Mouse (Mus musculus): ENCODE data around the gene Ttll8.

The Ttll8 gene

DNA sequence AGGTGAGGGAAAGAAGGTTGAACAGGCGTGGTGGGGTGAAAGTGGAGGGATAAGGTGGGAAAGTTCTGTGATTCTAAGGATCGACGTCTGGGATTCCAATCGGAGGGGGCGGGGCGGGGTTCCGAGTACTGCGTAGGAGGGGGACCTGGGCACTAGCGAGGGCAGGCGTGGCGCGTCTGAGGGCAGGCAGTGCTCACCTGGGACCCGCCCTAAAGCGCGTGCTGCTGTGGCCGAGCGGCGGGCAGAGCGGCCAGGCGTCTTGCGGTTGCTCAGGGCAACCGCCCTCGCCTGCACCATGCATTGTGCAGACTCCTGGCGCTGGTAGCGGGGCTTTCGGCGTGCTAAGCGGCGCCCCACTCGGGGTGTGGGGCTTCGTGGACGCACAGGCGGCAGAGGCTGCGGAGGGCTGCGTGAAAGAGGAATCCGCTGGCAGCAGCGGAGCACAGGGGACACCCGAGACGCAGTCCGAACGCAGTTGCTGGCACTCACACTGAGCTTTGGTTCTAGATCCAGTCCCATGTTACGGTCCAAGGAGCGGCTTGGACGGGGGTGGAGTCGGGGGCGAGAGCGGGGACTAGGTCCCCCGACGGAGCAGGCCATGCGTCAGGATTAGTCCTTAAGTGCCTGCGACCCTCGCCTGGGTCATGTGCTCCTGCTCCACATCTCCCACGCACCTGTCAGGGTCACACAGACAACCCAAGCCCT lies at the start of gene Ttll8:
TSS of gene Ttll8 (minus strand) at position 51 of the 705 bp plus-strand sequence.
- DNase-seq (ENCODE audit: extremely low read depth, low read depth, low spot score), result no peak

DNA sequence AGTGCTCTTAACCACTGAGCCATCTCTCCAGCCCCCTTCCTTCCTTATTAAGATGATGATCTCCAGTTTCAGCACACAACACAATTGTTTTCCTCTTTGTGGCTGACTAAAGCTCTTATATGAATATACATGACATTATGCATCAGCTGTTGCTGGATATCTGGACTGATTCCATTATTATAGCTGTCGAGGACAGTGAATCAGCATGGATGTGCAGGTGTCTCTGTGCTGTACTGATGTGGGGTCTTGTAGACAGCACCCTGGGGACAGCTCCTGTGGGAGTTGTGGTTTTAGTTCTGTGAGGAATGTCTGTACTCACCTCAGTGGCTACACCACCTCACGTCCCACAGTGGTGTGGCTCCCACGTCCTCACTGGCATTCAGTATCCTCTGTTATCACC lies 47.0 kb upstream of the Ttll8 start:
- DNase-seq (ENCODE audit: extremely low read depth, low read depth, low spot score), result no peak

DNA sequence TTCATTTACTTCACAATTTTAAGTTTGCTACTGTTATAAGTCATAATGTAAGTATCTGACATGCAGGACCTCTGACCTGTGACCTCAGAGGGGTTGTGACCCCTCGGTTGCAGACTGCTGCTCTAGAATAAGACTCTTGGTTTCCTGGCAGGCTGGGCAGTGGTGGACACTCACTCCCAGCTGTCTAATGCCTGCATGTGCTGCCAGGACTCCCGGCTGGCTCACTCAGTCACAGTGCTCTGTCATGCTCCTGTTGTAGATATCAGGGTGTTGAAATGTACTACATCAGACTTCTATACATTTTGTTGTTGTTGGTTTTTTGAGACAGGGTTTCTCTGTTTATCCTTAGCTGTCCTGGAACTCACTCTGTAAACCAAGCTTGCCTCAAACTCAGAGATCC lies 46.1 kb upstream of the Ttll8 start:
- no peak for DNase-seq (ENCODE audit: extremely low read depth, low read depth, low spot score)

DNA sequence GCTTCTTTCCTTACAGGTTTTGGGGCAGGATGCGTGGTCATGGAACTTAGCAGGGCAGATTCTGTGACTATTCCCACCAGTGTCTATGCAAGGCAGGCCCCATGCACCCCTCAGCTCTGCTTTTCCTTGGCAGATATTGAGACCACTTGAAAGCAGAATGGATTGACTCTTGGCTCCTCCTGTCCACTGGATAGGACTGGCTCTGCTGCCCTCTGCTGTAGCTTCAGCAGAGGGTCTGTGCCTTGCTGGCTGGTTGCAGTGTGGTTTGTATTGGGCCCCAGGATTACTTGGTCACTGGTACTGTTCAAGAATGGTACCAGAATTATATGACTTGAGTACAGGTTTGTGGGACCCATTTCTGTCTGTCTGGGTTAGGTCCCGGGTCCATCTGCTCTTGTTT lies 44.9 kb upstream of the Ttll8 start:
- no peak for DNase-seq (ENCODE audit: extremely low read depth, low read depth, low spot score)

DNA sequence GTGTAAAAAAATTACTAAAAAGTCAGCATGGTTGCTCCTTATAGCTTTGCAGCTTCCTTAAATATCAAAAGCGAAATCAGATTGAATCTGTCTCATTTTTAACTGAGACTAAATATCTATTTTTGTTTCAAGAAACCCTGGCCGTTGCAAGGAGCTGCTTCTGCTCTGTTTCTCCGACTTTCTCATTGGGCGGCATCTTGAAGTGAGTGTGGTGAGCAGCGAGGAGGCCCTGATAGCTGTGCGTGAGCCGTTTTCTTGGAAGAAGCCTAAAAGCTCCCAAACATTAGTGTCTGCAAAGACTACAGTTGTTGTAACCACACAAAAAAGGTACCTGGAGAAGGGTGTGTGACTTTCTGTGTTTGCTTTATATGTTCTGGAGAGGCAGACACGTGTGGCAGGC lies 44.4 kb upstream of the Ttll8 start:
- DNase-seq (ENCODE audit: extremely low read depth, low read depth, low spot score), result no peak

DNA sequence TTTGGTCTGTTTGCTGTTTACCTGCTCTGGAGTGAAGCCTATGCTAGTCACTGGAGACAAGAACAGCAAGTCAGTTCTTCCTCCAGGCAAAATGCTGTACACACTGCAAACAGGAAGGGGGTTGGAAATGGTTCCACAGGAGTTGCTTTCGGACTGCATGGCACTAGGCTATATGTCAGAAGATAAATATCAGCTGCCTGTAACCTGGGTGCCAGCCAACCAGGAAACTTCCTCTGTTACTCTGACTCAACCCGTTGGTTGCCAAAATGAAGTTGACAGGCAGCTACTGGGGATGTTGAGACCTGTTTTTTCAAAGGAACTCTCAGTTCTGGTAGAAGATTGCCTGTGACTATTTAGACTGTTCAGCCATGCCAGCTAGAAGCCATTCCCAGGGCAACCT lies 35.0 kb upstream of the Ttll8 start:
- DNase-seq (ENCODE audit: extremely low read depth, low read depth, low spot score), result peak; percentile 88

DNA sequence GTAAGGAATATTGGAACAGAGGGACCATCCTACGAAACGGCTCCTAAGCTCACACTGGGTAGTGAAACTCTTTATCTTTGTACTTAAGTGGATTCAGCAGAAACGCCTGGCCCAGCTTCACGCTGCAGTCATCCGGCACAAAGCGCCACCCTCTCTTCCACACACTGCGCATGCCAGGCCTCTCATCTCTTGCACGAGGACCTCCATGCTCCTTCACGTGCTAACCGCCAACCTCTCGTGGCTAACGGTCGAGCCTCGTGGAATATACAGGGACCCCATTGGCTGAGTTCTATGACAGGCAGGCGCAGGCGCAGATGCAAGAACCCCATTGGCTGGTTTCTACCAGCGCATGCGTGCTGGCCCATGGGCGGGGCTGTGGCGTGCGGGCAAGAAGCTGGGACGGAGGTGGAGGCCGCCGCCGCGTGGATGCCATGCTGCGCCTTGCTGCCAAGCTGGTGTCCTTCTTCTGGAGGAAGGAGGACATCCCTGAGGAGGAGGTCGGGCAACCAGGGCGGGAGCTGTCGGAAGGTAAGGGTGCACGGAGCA lies 28.4 kb upstream of the Ttll8 start, which contains the start of gene Mov10l1:
TSS of gene Mov10l1 (plus strand) at position 376 of the 546 bp plus-strand sequence.
- DNase-seq (ENCODE audit: extremely low read depth, low read depth, low spot score), result no peak

DNA sequence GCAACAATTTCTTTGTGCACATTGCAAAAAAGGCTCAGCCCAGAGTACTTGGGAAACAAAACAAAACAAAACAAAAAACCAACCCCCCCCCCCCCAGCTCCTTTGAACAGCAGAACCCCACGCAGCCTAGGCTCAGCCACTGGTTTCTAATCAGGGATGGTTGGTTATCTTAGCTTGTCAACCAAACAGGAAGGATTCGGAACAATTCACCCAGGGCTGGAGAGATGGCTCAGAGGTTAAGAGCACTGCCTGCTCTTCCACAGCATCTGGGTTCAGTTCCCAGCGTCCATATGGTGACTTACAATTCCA lies 24.9 kb upstream of the Ttll8 start:
- peak; percentile 72 for DNase-seq (ENCODE audit: extremely low read depth, low read depth, low spot score)

DNA sequence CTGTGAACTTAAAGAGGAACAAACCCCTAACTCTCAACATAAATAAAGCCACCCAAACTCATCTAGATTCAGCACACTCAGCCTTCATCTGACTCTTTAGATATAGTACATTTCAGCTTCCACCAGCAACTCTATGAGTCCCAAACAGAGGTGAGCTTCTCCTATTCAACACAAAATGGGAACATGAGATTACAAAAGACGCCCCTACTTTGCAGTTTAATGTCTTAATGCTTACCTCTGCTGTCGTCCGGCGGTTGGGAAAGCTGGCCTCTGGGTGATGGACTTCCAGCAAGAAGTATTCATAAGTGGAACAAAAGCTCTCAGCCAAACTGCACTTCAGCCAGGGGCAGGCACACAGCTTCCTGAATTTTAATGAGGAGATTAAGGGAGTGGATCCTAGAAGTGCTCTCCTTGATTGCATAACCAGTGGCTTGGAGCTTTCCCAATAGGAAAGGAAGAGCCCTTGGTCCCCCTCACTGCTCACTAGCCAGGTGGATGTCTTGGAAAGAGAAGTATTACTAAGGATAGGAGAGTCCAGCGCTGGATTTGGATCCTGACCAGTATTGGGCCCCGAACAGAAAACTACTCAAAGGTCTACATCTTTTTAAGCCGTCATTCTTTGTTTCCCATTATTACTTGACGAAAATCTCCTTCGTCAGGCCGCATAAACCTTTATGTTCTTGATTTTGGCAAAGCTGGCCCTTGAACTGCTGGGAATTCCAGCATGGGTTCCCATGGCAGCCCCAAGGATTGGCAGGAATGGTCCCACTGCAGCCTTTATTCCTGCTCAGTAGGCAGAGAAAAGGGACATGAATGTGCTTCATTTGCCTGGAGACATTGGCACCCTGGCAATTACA lies 24.3 kb upstream of the Ttll8 start, which contains the start of gene Mlc1:
TSS of gene Mlc1 (minus strand) at position 727 of the 857 bp plus-strand sequence.
- DNase-seq (ENCODE audit: extremely low read depth, low read depth, low spot score), result peak; percentile 89

DNA sequence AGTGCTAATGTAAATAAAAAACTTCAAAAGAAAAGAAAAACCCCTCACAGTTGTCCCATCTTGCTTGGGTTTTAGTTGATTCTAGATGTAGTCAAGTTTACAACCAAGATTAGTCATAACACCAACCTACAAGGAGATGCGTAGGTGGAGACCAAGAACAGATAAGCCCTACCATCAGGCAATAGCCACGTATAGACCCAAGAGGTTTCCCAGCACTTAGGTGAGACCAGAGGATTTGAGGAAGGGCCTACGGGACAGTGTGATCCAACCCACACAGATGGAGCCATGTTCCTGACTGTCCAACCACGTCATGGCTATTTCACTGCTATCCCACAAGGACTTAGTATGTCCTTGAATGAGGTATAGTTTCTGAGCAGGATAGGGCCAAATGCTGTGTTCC lies 18.1 kb upstream of the Ttll8 start:
- DNase-seq (ENCODE audit: extremely low read depth, low read depth, low spot score), result peak; percentile 71

DNA sequence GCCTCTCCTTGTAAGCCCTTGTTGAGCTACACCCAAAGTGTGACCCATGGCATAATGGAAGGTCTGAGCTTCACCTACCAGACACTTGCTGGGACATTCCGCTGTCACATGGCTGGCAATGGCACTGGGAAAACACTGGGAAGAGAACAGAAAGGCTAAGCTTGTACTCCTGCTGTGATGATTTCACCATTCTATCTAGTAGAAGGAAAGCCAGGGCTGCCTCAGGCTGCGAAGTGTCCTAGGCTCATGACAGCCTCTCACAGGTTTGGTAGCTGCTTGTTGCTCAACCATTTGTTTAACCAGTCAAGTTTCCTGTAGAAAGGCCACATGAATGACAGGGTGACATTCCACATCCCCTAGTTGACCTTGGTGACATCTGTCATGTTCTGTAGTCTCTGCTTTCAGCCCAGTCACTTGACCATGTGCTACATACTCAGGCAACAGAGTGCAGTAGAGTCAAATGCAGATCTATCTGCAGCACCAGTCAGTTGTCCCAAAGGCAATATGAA lies 9.9 kb upstream of the Ttll8 start:
- peak; percentile 82 for DNase-seq (ENCODE audit: extremely low read depth, low read depth, low spot score)

DNA sequence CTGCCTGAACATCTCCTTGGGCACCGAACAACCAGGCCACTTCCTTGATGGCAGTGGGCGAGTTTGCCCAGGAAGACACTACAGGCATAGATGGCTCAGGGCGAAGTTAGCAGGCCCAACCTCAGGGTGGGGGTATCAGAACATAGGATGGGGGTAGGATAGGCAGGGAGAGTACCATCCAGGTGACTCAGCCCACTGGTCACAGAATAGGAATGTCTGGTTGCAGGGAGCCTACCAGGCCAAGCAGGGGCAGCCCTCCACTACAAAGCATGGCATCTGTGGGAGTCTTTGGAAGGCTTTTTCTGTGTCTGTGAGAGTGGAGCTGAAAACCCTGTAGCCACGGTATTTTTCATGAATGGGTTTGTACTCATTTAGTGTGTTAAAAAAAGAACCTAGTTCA lies 3.3 kb upstream of the Ttll8 start:
- DNase-seq (ENCODE audit: extremely low read depth, low read depth, low spot score), result no peak

DNA sequence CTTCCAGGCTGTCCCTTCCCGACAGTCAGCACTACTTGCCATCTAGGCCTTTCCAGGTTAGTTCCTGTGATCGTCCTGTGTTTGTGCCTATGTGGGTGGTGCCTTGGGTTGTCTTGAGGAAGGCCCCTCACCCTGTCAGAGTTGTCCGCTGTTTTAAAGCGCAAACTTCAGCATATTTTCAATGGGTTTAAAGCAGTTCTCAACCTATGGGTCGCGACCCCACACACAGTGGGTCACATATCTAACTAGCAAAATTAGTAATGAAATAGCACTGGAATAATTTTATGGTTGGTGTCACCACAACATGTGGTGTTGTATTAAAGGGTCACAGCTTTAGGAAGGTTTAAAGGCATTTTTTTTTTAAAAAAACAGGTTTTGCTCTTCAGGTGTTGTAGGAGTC lies 1.1 kb upstream of the Ttll8 start:
- DNase-seq (ENCODE audit: extremely low read depth, low read depth, low spot score), result no peak

DNA sequence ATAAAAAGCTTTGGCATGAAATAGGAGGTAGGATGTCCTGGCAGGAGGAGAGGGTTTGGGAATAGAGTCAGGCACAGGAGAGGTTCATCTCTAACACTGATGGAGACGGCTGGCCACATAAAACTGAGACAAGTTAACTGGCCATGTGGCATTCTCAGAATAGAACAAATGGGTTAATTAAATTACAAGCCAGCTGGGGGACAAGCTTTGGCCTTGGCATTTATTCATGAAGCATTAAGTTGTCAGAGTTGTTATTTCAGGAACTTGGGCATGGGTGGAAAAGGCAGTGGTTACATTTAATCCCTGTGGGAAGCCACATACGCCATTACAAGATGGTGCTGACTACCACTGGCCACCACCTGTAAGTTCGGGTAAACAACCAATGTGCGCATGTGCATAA lies 3.0 kb downstream of the Ttll8 start:
- no peak for DNase-seq (ENCODE audit: extremely low read depth, low read depth, low spot score)

DNA sequence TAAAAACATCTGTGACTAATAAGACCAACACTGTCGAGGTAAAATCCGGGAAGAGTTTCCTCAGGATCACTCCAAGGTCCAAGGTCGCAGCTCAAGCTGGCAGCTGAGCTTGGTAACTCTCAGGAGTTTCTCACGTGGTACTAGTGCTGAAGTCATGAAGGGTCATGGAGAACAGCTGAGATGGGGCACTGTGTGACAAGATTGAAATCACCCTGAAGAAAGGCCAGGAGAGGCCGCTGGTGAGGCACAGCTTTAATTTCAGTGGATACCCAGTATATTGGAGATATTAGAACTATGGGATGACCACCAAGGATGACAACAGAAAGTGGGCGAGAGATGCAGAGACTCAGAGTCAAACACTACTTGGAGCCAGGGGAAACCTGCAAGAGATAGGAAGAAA lies 7.4 kb downstream of the Ttll8 start:
- no peak for DNase-seq (ENCODE audit: extremely low read depth, low read depth, low spot score)

DNA sequence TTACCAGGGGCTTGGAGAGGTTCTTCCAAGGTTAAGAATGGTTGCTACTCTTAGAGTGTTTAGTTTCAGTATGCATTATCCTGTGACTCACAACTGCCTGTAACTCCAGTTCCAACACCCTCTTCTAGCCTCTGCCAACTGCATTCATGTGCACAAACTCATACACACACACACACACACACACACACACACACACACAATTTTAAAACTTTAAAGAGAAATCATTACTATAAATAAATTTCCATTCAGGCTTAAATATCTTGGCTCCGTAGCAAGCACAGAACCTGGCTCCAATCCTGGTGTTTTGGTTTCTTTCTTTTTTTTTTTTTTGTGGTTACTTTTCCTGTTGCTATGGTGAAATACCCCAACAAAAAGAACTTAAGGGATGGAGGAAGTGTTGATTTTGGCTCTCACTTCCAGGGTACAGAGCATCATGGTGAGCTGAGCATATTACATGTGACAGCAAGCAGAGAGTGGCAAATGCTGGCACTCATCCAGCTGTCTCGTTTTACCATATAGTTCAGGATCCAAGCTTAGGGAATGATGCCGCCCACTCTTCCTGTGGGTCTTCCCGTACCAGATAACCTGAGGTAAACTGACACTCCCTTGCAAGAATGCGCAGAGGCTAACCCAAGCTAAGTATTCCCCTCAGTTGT lies 10.2 kb downstream of the Ttll8 start:
- no peak for DNase-seq (ENCODE audit: extremely low read depth, low read depth, low spot score)

DNA sequence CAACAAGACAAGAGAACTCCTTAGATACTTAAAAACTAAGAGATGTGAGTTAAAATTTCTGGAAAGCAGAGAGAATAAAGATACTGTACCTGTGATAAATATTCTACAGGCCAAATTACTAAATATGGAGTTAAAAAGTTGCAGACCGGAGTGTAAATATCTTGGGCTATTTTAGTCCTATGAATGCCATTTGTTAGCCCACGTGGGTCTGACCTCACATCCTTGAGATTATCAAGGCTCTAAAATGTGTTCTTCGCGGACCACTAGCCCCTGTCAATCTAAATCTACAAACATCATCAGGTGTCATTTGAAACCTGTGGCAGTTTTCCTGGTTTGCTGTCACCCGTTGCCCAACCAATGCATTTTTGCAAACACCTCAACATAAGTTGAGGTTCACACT lies 11.4 kb downstream of the Ttll8 start:
- DNase-seq (ENCODE audit: extremely low read depth, low read depth, low spot score), result no peak

DNA sequence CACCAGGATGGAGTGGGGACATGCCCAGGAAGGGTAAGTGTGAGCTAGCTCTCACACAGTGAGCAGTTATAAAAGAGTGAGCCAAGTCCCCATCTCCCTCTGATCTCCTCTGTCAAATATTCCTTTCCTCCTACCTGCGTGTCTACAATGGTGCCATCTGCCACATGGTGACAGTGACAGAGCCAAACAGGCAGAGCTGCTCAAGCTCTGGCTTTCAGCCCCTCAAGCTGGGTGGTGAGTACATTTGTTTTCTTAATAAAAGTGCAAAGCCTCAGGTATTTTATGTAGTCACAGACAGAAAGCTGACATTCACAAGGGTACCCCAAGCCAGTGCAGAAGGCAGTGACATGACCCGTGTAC lies 16.9 kb downstream of the Ttll8 start:
- DNase-seq (ENCODE audit: extremely low read depth, low read depth, low spot score), result no peak

DNA sequence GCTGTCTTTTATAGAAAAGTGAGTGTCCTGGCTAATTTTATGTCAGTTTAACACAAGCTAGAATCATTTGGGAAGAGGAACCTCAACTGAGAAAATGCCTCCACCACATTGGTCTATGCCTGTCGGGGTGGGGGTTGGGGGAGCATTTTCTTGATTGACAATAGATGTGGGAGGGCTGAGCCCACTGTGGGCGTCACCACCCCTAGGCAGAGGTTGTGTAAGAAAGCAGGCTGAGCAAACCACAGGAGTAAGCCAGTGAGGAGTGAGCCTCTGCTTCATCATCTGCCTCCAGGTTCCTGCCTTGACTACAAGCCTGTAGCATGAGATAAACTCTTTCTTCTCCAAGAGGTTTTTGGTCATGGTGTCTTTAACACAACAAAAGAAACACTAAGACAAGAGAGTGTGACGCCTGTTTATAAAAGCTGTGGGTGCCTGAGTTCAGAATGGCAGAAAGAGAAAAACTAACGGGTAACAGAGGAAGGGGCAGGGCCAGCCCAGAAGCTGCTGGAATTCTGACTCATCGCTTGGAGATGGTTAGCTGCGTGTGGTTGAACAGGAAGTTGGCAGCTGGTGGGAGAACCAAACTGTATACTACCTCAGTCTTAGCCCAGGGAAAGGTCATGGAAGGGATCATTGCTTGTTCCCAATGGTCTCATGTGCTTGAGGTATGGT lies 17.5 kb downstream of the Ttll8 start:
- DNase-seq (ENCODE audit: extremely low read depth, low read depth, low spot score), result no peak

DNA sequence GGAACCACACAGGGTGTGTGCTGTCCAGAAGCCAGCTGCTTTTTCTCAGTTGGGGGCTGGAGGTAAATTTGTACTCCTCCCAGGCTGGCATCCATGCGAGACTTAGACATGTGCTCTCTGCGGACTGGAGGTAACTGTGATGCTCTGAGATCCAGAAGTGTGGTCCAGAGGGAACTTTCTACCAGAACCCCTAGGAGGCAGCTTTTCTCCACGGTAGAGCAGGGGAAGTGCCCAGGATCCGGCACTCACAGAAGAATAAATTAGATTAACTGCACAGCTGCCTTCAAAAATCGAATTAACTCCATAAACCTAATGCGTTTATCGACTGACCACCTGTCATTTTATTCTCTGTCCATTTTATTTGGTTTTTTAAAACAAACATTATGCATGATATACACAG lies 20.1 kb downstream of the Ttll8 start:
- DNase-seq (ENCODE audit: extremely low read depth, low read depth, low spot score), result no peak

DNA sequence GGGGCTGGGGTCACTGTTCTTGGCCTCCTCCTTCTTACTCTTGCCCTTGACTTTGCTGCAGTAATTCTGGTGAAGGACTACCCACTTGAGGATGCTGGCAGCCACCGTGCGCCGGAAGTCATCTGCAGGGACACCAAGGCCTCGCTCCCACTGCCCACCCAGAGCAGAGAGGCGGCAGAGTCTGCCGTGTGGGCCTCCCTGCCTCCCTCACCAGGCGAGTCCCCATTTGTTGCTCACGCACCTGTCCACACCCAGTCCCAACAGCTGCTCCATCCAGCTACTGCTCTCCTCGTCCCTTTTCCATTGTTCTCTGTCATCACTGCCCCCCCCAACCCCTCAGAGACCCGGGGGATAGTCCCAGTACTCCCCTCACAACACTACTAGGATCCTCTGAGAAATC lies 21.6 kb downstream of the Ttll8 start:
- no peak for DNase-seq (ENCODE audit: extremely low read depth, low read depth, low spot score)
